Mouse (Mus musculus) kidney, adult 9 months (tissue): ENCODE measurements at regions not wholly inside any gene's neighbourhood (a gene's known extent, or its start where the extent isn't known, plus 50 kb on each side); places are given as distances from the start of the nearest gene placed in this dataset.

Experiments
- DNase-seq: peaks from one replicate; pipeline ENCODE4 v3.0.0; 2022

DNA sequence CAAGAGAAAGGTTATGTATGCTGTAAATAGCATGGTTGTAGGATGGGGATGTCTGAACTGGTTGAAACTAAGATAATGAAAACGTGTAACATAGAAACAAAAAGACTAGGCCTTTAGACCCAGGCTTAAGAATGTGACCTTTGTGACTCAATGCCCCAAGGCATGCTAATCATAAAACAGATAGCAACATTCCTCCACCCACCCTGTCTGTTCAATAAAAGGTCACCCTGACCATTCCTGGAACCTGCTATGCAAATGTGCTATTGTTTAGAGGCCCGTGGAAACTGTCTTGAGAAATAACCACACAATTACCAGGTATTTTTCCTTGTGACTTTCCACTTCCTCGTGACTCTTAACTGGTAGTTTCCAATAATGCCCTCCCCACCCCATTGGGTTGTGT, 288.3 kb upstream of the Alcam start:
- no peak for DNase-seq

DNA sequence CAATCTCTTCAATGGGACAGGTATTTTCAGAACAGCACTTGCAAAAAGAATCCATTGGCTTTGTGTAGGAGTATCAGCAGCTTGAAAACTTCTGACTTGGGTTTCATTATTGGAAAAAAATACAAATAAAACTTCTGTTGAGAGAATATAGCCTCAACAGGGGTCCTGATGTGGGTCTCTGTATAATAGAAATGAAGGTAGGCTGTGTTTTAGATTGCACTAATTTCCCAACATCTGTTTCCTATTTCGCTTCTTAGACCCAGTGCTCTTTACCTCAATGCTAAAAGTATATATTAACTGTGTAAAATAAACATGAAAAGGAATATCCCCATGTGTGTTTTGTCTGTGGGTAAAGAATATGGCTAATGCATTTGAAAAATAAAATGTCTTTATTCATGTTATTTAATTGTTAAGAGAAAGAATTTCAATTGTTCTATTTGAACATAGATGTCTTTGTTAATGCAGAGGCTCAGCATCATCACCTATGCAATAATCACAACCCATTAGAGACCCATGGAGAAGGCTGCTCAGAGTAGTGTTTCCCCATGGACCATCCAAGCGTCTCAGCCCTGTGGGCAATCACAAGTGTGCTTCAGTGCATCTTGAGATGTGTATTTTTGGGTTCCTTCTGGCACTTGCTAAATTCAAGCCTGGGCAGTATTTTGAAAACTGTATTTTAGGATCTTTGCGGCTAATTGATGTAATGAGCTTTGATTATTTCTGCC, 272.4 kb upstream of the Alcam start:
- DNase-seq, result no peak

DNA sequence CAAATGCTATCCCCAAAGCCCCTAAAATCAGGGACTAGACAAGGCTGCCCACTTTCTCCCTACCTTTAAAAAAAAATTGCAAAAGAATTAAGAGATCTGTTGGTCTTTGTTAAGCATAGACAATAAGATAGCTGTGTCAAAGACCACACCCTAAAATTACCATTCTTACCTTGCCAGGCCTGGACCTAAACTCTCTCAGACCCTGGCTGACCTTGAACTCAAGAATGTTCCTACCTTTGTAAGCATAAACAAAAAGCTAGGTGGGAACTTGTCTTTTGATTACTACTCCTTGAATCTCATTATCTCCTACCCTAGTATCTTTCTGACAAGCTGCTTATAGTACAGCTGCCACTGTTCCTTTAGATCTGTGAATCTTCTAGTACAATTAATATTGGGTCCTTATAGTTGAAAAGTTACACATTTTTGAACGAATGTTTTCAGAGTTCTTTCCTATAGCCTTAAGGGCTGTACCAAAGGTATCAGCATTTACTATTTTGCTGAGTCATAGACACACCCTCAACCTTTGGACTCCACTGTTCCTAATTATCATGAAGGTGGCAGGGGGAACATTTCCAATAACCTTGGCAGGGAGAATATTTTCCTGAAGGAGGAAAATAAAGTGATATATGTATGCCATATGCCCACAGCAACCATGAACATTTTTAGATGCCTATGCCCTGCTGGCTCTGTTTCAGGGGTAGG, 264.5 kb upstream of the Alcam start:
- no peak for DNase-seq

DNA sequence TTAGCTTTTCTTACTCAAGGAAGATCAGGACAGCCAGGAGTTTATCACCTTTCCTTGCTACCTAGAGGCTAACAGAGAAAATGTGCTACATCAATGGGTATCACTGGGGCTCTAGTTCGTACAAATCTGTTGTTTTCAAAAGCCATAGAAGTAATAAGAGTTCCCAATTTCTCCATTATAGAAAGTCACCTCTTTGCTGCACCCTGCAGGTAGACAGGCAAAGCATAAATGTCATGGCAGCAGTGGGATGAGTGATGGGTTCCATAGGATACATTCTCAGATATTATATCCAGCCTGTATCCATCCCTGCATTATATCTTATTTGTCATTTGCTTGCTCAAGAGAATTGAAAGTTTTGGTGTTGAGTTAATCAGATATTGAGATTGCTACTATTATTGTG, 236.4 kb upstream of the Alcam start:
- DNase-seq, result no peak

DNA sequence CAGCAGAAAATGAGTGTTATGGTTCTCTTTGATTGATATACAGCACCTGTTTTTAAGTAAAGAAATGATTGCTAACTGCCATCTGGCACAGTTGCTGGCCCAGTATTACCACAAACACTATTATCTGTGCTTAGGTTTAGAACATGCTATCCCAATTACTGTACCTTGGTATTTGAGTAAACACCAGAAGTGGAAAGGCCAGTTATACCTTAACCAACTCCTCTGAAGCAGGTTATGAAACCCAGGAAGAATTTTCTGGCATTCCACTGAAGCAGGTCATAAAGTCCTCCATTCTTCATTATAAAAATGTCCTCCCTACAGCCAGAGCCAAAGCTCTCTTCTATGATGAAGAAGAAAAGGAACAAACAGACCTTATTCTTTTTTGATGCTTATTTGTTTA, 201.0 kb upstream of the Alcam start:
- DNase-seq, result peak; percentile 9
